Mouse (Mus musculus) bone marrow macrophage, adult 2 months (primary cell): ENCODE results near the gene Rhbdl3.

Experiments used
- CTCF ChIP-seq: IDR thresholded peaks from 2 replicates; pipeline ENCODE4 v1.5.1; 2012; ENCODE audit warnings: low read depth, mild to moderate bottlenecking, low read length, moderate library complexity
- POLR2A ChIP-seq: IDR thresholded peaks from 2 replicates; pipeline ENCODE4 v1.6.1; 2012; ENCODE audit warnings: mild to moderate bottlenecking, low read depth, low read length, borderline replicate concordance

DNA sequence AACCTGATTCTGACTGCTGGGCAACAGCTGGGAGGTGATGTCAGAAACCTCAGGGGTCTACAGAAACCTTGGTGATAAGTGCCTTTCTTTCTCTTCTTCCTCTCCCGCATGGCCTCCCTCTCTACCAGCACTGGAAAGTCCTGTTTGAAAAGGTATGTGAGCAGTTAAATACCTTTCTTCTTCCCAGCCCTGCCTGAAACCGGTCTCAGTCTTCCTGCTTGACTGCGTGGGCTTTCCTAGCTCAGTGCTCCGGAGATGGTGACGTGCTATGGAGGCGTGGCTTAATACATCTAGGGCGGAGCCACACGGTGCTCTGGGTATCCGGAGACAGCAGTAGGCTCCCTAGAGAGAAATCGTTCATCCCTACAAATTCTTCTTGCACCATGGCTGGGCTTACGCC lies 1.8 kb downstream of the Rhbdl3 start:
- TF ChIP-seq CTCF = no peak
- TF ChIP-seq POLR2A = no peak
